Mouse (Mus musculus): ENCODE measurements around the gene Stxbp4.

DNA sequence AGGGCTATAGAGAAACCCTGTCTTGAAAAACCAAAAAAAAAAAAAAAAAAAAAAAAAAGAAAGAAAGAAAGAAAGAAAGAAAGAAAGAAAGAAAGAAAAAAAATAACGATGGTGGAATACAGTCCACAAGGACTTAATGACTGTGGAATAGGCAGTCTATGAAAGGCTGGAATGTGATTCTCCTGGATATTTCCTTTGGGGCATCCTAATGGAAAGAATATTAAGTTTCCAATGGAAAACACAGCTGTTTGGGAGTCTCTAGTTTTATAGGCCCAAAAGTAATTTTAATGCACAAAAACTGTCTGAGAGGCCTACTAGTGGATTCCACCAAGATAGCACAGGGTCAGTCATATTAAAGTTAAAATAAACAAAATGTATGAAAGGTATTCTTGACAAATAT lies 42.1 kb downstream of the Stxbp4 start:
- no peak for TF ChIP-seq EP300 (IDR thresholded peaks at IDR 0.05; ENCODE audit: insufficient read depth, low read depth, low read length)
- no peak for TF ChIP-seq POLR2A (IDR thresholded peaks at IDR 0.05; ENCODE audit: insufficient read depth, low read depth, low read length)
- TF ChIP-seq CTCF (IDR thresholded peaks at IDR 0.05): no peak
